Mouse (Mus musculus): ENCODE data around the gene Abca1. TPM values are rescaled to one million over a fixed set of nuclear protein-coding genes. Genes with fewer than 3 reads are reported as not detected.
A peak's percentile ranks its signal among the peaks of the same experiment; 100 is the strongest.

The Abca1 gene
- polyA plus RNA-seq, 2 experiments: 9.0 to 12.3 TPM

DNA sequence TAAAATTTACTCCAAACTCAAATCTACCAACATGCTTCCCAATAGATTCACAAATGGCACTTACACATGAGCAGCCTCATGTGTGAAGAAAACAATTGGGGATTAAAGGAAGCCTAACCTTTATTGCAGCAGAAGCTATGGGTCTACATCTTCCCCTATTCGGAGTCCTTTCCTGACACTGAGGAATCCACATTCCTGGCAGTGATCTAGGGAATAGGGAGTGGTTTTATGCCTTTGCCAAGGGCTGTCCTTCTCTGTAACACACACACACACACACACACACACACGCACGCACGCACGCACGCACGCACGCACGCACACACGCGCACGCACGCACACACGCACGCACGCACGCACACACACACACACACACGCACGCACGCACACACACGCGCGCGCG lies 5.5 kb upstream of the Abca1 start:
- no peak overlapping the region for H3K9ac ChIP-seq (ENCODE audit: low read depth, low read length, severe bottlenecking)
- no peaks in the 10 kb centered on the region for H3K27me3 ChIP-seq (ENCODE audit: control insufficient read depth, insufficient read depth, low read length)
- ATAC-seq (ENCODE audit: low FRiP score, low read depth): no peak
- no peak for TF ChIP-seq POLR2A (IDR thresholded peaks at IDR 0.05; ENCODE audit: borderline replicate concordance, extremely low read depth, insufficient read depth, insufficient read length)
- peaks cover 4% of the 10 kb centered on the region for H3K4me1 ChIP-seq (ENCODE audit: control insufficient read depth, insufficient read depth, low read length)
- no peak overlapping the region for H3K4me2 ChIP-seq (replicated peaks; ENCODE audit: low read depth, low read length, severe bottlenecking)
- no peak overlapping the region for H3K27ac ChIP-seq (replicated peaks; ENCODE audit: low read depth, low read length)
- no peaks in the 10 kb centered on the region for H3K9me3 ChIP-seq (ENCODE audit: control insufficient read depth, low read length)
- WGBS: 94% methylated on average over 8 of the region's 25 CpGs
- H3K4me3 ChIP-seq (replicated peaks; ENCODE audit: low read length): no peak overlapping the region
- H3K36me3 ChIP-seq (ENCODE audit: control insufficient read depth, insufficient read depth, low read length): no peaks in the 10 kb centered on the region
- DNase-seq (ENCODE audit: low spot score): no peak

DNA sequence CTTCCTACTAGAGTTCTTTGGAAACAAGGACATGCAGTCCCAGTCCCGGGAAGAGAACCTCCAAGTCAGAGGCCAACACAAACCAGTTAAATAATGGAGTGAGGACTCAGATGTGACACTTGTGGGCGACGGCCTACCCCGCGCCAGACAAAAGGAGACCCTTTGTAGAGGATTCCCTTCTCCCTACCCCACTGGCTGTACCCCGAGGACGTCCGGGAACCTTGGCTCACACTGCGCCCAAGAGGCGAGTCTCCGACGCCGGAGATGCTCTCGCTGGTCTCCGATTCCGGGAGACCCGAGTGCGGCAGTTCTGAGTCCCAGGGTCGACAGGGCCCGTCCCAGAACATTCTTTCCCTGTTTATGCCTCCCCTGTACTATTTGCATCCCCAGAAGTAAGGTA lies 519 bp downstream of the Abca1 start:
- Histone ChIP-seq H3K27ac (replicated peaks; ENCODE audit: low read depth, low read length) (peak overlapping the region; percentile 86), H3K36me3 (ENCODE audit: control insufficient read depth, insufficient read depth, low read length) (no peaks in the 10 kb centered on the region), H3K4me1 (ENCODE audit: control insufficient read depth, insufficient read depth, low read length) (peaks cover 10% of the 10 kb centered on the region), H3K27me3 (ENCODE audit: control insufficient read depth, insufficient read depth, low read length) (no peaks in the 10 kb centered on the region), H3K9me3 (ENCODE audit: control insufficient read depth, low read length) (no peaks in the 10 kb centered on the region), H3K9ac (ENCODE audit: low read depth, low read length, severe bottlenecking) (peak overlapping the region; percentile 72), H3K4me2 (replicated peaks; ENCODE audit: low read depth, low read length, severe bottlenecking) (peak overlapping the region; percentile 82), H3K4me3 (replicated peaks; ENCODE audit: low read length) (peak overlapping the region; percentile 58)
- DNase-seq (ENCODE audit: low spot score): no peak
- peak; percentile 23 for ATAC-seq (ENCODE audit: low FRiP score, low read depth)
- no peak for TF ChIP-seq POLR2A (IDR thresholded peaks at IDR 0.05; ENCODE audit: borderline replicate concordance, extremely low read depth, insufficient read depth, insufficient read length)
- WGBS: 1% methylated on average over 20 of the region's 20 CpGs

DNA sequence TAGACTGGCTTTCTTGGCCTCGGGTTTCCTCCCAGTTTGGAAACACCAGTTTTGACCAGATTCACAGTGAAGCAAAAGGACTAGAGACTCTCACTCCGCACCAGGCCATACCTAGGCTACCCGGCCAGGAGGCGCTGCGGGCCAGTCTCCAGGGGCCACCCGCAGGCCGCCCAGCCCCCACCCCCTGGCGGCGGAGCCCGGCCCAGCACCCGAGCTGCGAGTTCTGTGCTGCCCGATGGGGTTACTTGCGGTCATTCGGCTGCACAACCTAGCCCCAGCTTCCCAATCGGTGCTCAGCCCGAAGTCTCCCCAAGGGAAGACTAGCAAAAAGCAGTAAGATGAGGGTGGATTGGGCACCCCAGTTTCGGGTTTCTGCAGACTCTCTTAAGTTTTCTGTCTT lies 1.1 kb downstream of the Abca1 start:
- no peaks in the 10 kb centered on the region for H3K9me3 ChIP-seq (ENCODE audit: control insufficient read depth, low read length)
- H3K9ac ChIP-seq (ENCODE audit: low read depth, low read length, severe bottlenecking): peak overlapping the region; percentile 72
- H3K4me3 ChIP-seq (replicated peaks; ENCODE audit: low read length): peak overlapping the region; percentile 58
- ATAC-seq (ENCODE audit: low FRiP score, low read depth): peak; percentile 43; the same call in 1 of the 2 replicates
- peak overlapping the region; percentile 82 for H3K4me2 ChIP-seq (replicated peaks; ENCODE audit: low read depth, low read length, severe bottlenecking)
- H3K27ac ChIP-seq (replicated peaks; ENCODE audit: low read depth, low read length): no peak overlapping the region; the same call in 1 of the 2 replicates
- no peaks in the 10 kb centered on the region for H3K27me3 ChIP-seq (ENCODE audit: control insufficient read depth, insufficient read depth, low read length)
- no peaks in the 10 kb centered on the region for H3K36me3 ChIP-seq (ENCODE audit: control insufficient read depth, insufficient read depth, low read length)
- WGBS: under 1% methylated on average over 18 of the region's 18 CpGs
- DNase-seq (ENCODE audit: low spot score): peak; percentile 32
- H3K4me1 ChIP-seq (ENCODE audit: control insufficient read depth, insufficient read depth, low read length): peaks cover 10% of the 10 kb centered on the region
- no peak for TF ChIP-seq POLR2A (IDR thresholded peaks at IDR 0.05; ENCODE audit: borderline replicate concordance, extremely low read depth, insufficient read depth, insufficient read length)

DNA sequence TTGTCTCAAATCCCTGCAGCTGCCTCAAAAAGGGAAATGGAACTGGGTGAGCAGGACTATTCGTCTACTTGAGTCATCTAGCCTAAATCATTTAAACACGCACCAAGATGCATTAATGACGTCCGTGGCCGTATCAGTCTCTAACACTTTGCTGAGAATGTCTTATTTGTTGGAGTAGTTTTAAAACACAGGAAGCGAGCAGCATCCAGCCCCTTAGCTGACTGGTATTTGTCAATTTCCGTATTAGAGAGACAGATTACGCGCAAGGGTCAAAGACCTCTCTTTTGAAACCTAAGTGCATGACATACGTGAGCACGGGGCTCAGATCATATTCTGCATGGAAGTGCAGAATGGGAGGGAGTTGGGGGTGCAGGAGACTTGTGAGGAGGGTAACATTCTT lies 4.2 kb downstream of the Abca1 start:
- no peaks in the 10 kb centered on the region for H3K27me3 ChIP-seq (ENCODE audit: control insufficient read depth, insufficient read depth, low read length)
- DNase-seq (ENCODE audit: low spot score): no peak
- H3K4me1 ChIP-seq (ENCODE audit: control insufficient read depth, insufficient read depth, low read length): peaks cover 10% of the 10 kb centered on the region
- H3K27ac ChIP-seq (replicated peaks; ENCODE audit: low read depth, low read length): no peak overlapping the region
- TF ChIP-seq POLR2A (IDR thresholded peaks at IDR 0.05; ENCODE audit: borderline replicate concordance, extremely low read depth, insufficient read depth, insufficient read length): no peak
- no peak overlapping the region for H3K9ac ChIP-seq (ENCODE audit: low read depth, low read length, severe bottlenecking)
- no peak overlapping the region for H3K4me2 ChIP-seq (replicated peaks; ENCODE audit: low read depth, low read length, severe bottlenecking)
- 74% methylated on average over 11 of the region's 11 CpGs for WGBS
- no peak for ATAC-seq (ENCODE audit: low FRiP score, low read depth)
- H3K36me3 ChIP-seq (ENCODE audit: control insufficient read depth, insufficient read depth, low read length): no peaks in the 10 kb centered on the region
- H3K4me3 ChIP-seq (replicated peaks; ENCODE audit: low read length): no peak overlapping the region
- H3K9me3 ChIP-seq (ENCODE audit: control insufficient read depth, low read length): no peaks in the 10 kb centered on the region

DNA sequence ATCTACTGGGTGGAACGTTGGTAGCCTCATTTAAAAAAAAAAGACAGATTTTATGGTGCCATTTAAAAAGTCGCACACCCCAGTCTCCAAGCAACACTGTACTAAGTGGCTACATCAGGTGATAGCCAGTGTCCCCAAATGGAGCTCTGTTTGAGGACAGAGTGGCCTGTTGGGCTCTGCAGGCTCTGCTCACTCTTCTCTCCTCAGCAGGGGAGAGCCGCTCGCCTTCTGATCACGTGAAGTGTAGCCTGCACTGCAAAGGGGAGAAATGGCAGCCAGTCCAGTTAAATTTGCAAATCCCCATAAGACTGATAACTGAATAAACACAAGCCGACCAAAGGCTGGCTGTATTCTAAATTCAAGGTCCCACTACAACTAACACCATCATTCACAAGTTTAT lies 6.0 kb downstream of the Abca1 start:
- WGBS: 41% methylated on average over 6 of the region's 6 CpGs
- TF ChIP-seq POLR2A (IDR thresholded peaks at IDR 0.05; ENCODE audit: borderline replicate concordance, extremely low read depth, insufficient read depth, insufficient read length): no peak

DNA sequence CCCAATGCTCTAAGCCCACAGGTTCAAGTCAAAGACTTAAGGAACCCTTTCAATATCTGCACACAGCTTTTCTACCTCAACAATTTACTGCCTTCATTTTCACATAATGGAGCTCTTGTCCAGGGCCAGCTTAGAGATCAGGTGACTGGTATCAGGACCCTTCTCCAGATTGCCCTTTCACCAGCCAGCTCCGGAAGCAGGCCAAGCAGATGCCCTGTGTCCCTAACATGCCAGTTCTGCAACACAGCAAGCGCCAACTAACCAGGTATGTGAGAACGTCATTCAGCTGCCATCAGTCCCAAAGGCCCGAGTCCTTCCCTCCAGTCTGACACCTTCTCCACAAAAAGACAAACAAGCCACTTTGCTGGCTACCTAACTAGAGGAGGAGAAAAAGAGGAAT lies 6.6 kb downstream of the Abca1 start:
- DNase-seq (ENCODE audit: low spot score) (no peak), ATAC-seq (ENCODE audit: low FRiP score, low read depth) (no peak)
- no peak for TF ChIP-seq POLR2A (IDR thresholded peaks at IDR 0.05; ENCODE audit: borderline replicate concordance, extremely low read depth, insufficient read depth, insufficient read length)
- Histone ChIP-seq H3K4me1 (ENCODE audit: control insufficient read depth, insufficient read depth, low read length) (peaks cover 3% of the 10 kb centered on the region; the same call in 1 of the 2 replicates), H3K27ac (replicated peaks; ENCODE audit: low read depth, low read length) (no peak overlapping the region), H3K9me3 (ENCODE audit: control insufficient read depth, low read length) (no peaks in the 10 kb centered on the region), H3K27me3 (ENCODE audit: control insufficient read depth, insufficient read depth, low read length) (no peaks in the 10 kb centered on the region), H3K4me2 (replicated peaks; ENCODE audit: low read depth, low read length, severe bottlenecking) (no peak overlapping the region), H3K4me3 (replicated peaks; ENCODE audit: low read length) (no peak overlapping the region), H3K36me3 (ENCODE audit: control insufficient read depth, insufficient read depth, low read length) (no peaks in the 10 kb centered on the region), H3K9ac (ENCODE audit: low read depth, low read length, severe bottlenecking) (no peak overlapping the region)
- 70% methylated on average over 4 of the region's 4 CpGs for WGBS

More for the DNA sequence above, 6.0 kb downstream of the Abca1 start:
- H3K9ac ChIP-seq (ENCODE audit: low read depth, low read length, severe bottlenecking): no peak overlapping the region
- H3K36me3 ChIP-seq (ENCODE audit: control insufficient read depth, insufficient read depth, low read length): no peaks in the 10 kb centered on the region
- H3K4me3 ChIP-seq (replicated peaks; ENCODE audit: low read length): no peak overlapping the region
- no peak overlapping the region for H3K4me2 ChIP-seq (replicated peaks; ENCODE audit: low read depth, low read length, severe bottlenecking)
- H3K27ac ChIP-seq (replicated peaks; ENCODE audit: low read depth, low read length): no peak overlapping the region
- ATAC-seq (ENCODE audit: low FRiP score, low read depth): no peak
- H3K27me3 ChIP-seq (ENCODE audit: control insufficient read depth, insufficient read depth, low read length): no peaks in the 10 kb centered on the region
- H3K4me1 ChIP-seq (ENCODE audit: control insufficient read depth, insufficient read depth, low read length): peaks cover 6% of the 10 kb centered on the region; the same call in 1 of the 2 replicates
- no peaks in the 10 kb centered on the region for H3K9me3 ChIP-seq (ENCODE audit: control insufficient read depth, low read length)
- DNase-seq (ENCODE audit: low spot score): no peak
